Mouse (Mus musculus): ENCODE measurements around the gene Mpv17l. TPM values are rescaled to one million over a fixed set of nuclear protein-coding genes. Genes with fewer than 3 reads are reported as not detected.
"Not testable (repeated sequence)": the region's sequence is repeated elsewhere in the genome, so short reads cannot be mapped to it uniquely, and the experiment has no call there.

Gene Mpv17l
- polyA plus RNA-seq, 1 experiment from 2014 or later = 1.9 TPM

GRCm38 (mm10) chr16:13944752-13945151 is 41.8 kb downstream of the Mpv17l start:
- WGBS = 78% methylated on average over 5 of the region's 5 CpGs

GRCm38 (mm10) chr16:13945153-13945552 is 42.2 kb downstream of the Mpv17l start:
- H3K36me3 ChIP-seq (ENCODE audit: control insufficient read depth, insufficient read depth, low read length) = no peaks in the 10 kb centered on the region
- ATAC-seq (replicated peaks; ENCODE audit: low FRiP score) = no peak
- no peak overlapping the region for H3K4me2 ChIP-seq
- no peak overlapping the region for H3K27ac ChIP-seq (ENCODE audit: low read depth, low read length)
- no peaks in the 10 kb centered on the region for H3K9me3 ChIP-seq (ENCODE audit: control insufficient read depth, low read length)
- H3K4me3 ChIP-seq (ENCODE audit: low read depth, low read length) = no peak overlapping the region
- no peak overlapping the region for H3K9ac ChIP-seq (ENCODE audit: low read depth, low read length)
- H3K27me3 ChIP-seq (replicated peaks; ENCODE audit: control insufficient read depth, insufficient read depth, low read length) = peaks cover 18% of the 10 kb centered on the region
- DNase-seq (ENCODE audit: low spot score) = no peak
- 70% methylated on average over 4 of the region's 4 CpGs for WGBS
- no peaks in the 10 kb centered on the region for H3K4me1 ChIP-seq (replicated peaks; ENCODE audit: control insufficient read depth, insufficient read depth, low read length)

More at GRCm38 (mm10) chr16:13944752-13945151, 41.8 kb downstream of the Mpv17l start:
- H3K4me3 ChIP-seq (ENCODE audit: low read depth, low read length) = no peak overlapping the region
- peaks cover 19% of the 10 kb centered on the region for H3K27me3 ChIP-seq (replicated peaks; ENCODE audit: control insufficient read depth, insufficient read depth, low read length)
- H3K9ac ChIP-seq (ENCODE audit: low read depth, low read length) = no peak overlapping the region
- no peak overlapping the region for H3K27ac ChIP-seq (ENCODE audit: low read depth, low read length)
- H3K9me3 ChIP-seq (ENCODE audit: control insufficient read depth, low read length) = no peaks in the 10 kb centered on the region
- no peaks in the 10 kb centered on the region for H3K4me1 ChIP-seq (replicated peaks; ENCODE audit: control insufficient read depth, insufficient read depth, low read length)
- no peak for ATAC-seq (replicated peaks; ENCODE audit: low FRiP score)
- no peaks in the 10 kb centered on the region for H3K36me3 ChIP-seq (ENCODE audit: control insufficient read depth, insufficient read depth, low read length)
- DNase-seq (ENCODE audit: low spot score) = no peak
- no peak overlapping the region for H3K4me2 ChIP-seq

- Histone ChIP-seq H3K4me2 (no peak overlapping the region), H3K4me3 (ENCODE audit: low read depth, low read length) (no peak overlapping the region), H3K9ac (ENCODE audit: low read depth, low read length) (no peak overlapping the region), H3K36me3 (ENCODE audit: control insufficient read depth, insufficient read depth, low read length) (no peaks in the 10 kb centered on the region), H3K4me1 (replicated peaks; ENCODE audit: control insufficient read depth, insufficient read depth, low read length) (no peaks in the 10 kb centered on the region), H3K27me3 (replicated peaks; ENCODE audit: control insufficient read depth, insufficient read depth, low read length) (peaks cover 7% of the 10 kb centered on the region), H3K9me3 (ENCODE audit: control insufficient read depth, low read length) (no peaks in the 10 kb centered on the region), H3K27ac (ENCODE audit: low read depth, low read length) (no peak overlapping the region)
- ATAC-seq (replicated peaks; ENCODE audit: low FRiP score) (no peak), DNase-seq (ENCODE audit: low spot score) (no peak)
- WGBS = 86% methylated on average over 1 of the region's 1 CpGs
Observed at GRCm38 (mm10) chr16:13946306-13946705, 43.3 kb downstream of the Mpv17l start.

- Histone ChIP-seq H3K4me3 (ENCODE audit: low read depth, low read length) (no peak overlapping the region), H3K4me2 (no peak overlapping the region), H3K4me1 (replicated peaks; ENCODE audit: control insufficient read depth, insufficient read depth, low read length) (no peaks in the 10 kb centered on the region), H3K9me3 (ENCODE audit: control insufficient read depth, low read length) (no peaks in the 10 kb centered on the region), H3K9ac (ENCODE audit: low read depth, low read length) (no peak overlapping the region), H3K27me3 (replicated peaks; ENCODE audit: control insufficient read depth, insufficient read depth, low read length) (no peaks in the 10 kb centered on the region), H3K36me3 (ENCODE audit: control insufficient read depth, insufficient read depth, low read length) (no peaks in the 10 kb centered on the region), H3K27ac (ENCODE audit: low read depth, low read length) (no peak overlapping the region)
- ATAC-seq (replicated peaks; ENCODE audit: low FRiP score) = no peak
- 72% methylated on average over 3 of the region's 3 CpGs for WGBS
- no peak for DNase-seq (ENCODE audit: low spot score)
Observed at GRCm38 (mm10) chr16:13951245-13951644, 48.3 kb downstream of the Mpv17l start.

- ATAC-seq (replicated peaks; ENCODE audit: low FRiP score) = no peak
- Histone ChIP-seq H3K27ac (ENCODE audit: low read depth, low read length) (no peak overlapping the region), H3K9me3 (ENCODE audit: control insufficient read depth, low read length) (no peaks in the 10 kb centered on the region), H3K27me3 (replicated peaks; ENCODE audit: control insufficient read depth, insufficient read depth, low read length) (no peaks in the 10 kb centered on the region), H3K9ac (ENCODE audit: low read depth, low read length) (no peak overlapping the region), H3K36me3 (ENCODE audit: control insufficient read depth, insufficient read depth, low read length) (no peaks in the 10 kb centered on the region), H3K4me3 (ENCODE audit: low read depth, low read length) (no peak overlapping the region), H3K4me2 (no peak overlapping the region), H3K4me1 (replicated peaks; ENCODE audit: control insufficient read depth, insufficient read depth, low read length) (no peaks in the 10 kb centered on the region)
- DNase-seq (ENCODE audit: low spot score) = no peak
- WGBS = 5% methylated on average over 1 of the region's 1 CpGs
Observed at GRCm38 (mm10) chr16:13962053-13962452, 59.1 kb downstream of the Mpv17l start.

GRCm38 (mm10) chr16:13969096-13969495 is 66.1 kb downstream of the Mpv17l start:
- Histone ChIP-seq H3K4me1 (replicated peaks; ENCODE audit: control insufficient read depth, insufficient read depth, low read length) (no peaks in the 10 kb centered on the region), H3K4me2 (no peak overlapping the region), H3K9ac (ENCODE audit: low read depth, low read length) (no peak overlapping the region), H3K27me3 (replicated peaks; ENCODE audit: control insufficient read depth, insufficient read depth, low read length) (no peaks in the 10 kb centered on the region), H3K9me3 (ENCODE audit: control insufficient read depth, low read length) (no peaks in the 10 kb centered on the region), H3K27ac (ENCODE audit: low read depth, low read length) (no peak overlapping the region), H3K36me3 (ENCODE audit: control insufficient read depth, insufficient read depth, low read length) (no peaks in the 10 kb centered on the region), H3K4me3 (ENCODE audit: low read depth, low read length) (no peak overlapping the region)
- ATAC-seq (replicated peaks; ENCODE audit: low FRiP score) (no peak), DNase-seq (ENCODE audit: low spot score) (no peak)
- WGBS = 68% methylated on average over 1 of the region's 1 CpGs

GRCm38 (mm10) chr16:13972051-13972450 is 69.1 kb downstream of the Mpv17l start:
- DNase-seq (ENCODE audit: low spot score) = no peak
- no peak overlapping the region for H3K9ac ChIP-seq (ENCODE audit: low read depth, low read length)
- WGBS = 81% methylated on average over 8 of the region's 8 CpGs
- H3K27ac ChIP-seq (ENCODE audit: low read depth, low read length) = no peak overlapping the region
- no peaks in the 10 kb centered on the region for H3K36me3 ChIP-seq (ENCODE audit: control insufficient read depth, insufficient read depth, low read length)
- H3K27me3 ChIP-seq (replicated peaks; ENCODE audit: control insufficient read depth, insufficient read depth, low read length) = no peaks in the 10 kb centered on the region
- no peak overlapping the region for H3K4me2 ChIP-seq
- ATAC-seq (replicated peaks; ENCODE audit: low FRiP score) = no peak
- H3K4me1 ChIP-seq (replicated peaks; ENCODE audit: control insufficient read depth, insufficient read depth, low read length) = no peaks in the 10 kb centered on the region
- H3K9me3 ChIP-seq (ENCODE audit: control insufficient read depth, low read length) = no peaks in the 10 kb centered on the region
- H3K4me3 ChIP-seq (ENCODE audit: low read depth, low read length) = no peak overlapping the region

GRCm38 (mm10) chr16:13976358-13976896 is 73.5 kb downstream of the Mpv17l start:
- not testable (repeated sequence) for H3K9me3 ChIP-seq (ENCODE audit: control insufficient read depth, low read length); H3K36me3 ChIP-seq (ENCODE audit: control insufficient read depth, insufficient read depth, low read length); H3K27ac ChIP-seq (ENCODE audit: low read depth, low read length); DNase-seq (ENCODE audit: low spot score); H3K27me3 ChIP-seq (replicated peaks; ENCODE audit: control insufficient read depth, insufficient read depth, low read length); H3K4me2 ChIP-seq; H3K9ac ChIP-seq (ENCODE audit: low read depth, low read length); H3K4me1 ChIP-seq (replicated peaks; ENCODE audit: control insufficient read depth, insufficient read depth, low read length); H3K4me3 ChIP-seq (ENCODE audit: low read depth, low read length); ATAC-seq (replicated peaks; ENCODE audit: low FRiP score)
- WGBS = 82% methylated on average over 4 of the region's 4 CpGs

GRCm38 (mm10) chr16:13977026-13977425 is 74.1 kb downstream of the Mpv17l start:
- not testable (repeated sequence) for H3K9me3 ChIP-seq (ENCODE audit: control insufficient read depth, low read length); ATAC-seq (replicated peaks; ENCODE audit: low FRiP score); DNase-seq (ENCODE audit: low spot score); H3K4me2 ChIP-seq; H3K27me3 ChIP-seq (replicated peaks; ENCODE audit: control insufficient read depth, insufficient read depth, low read length); H3K4me3 ChIP-seq (ENCODE audit: low read depth, low read length); H3K9ac ChIP-seq (ENCODE audit: low read depth, low read length); H3K4me1 ChIP-seq (replicated peaks; ENCODE audit: control insufficient read depth, insufficient read depth, low read length); H3K27ac ChIP-seq (ENCODE audit: low read depth, low read length); H3K36me3 ChIP-seq (ENCODE audit: control insufficient read depth, insufficient read depth, low read length)
- 53% methylated on average over 1 of the region's 1 CpGs for whole genome bisulfite sequencing
